Mouse (Mus musculus) cerebellum, adult 11 months (tissue): Measurements from ENCODE around the gene Dna2.
"Not testable (repeated sequence)": the region's sequence is repeated elsewhere in the genome, so short reads cannot be mapped to it uniquely, and the experiment has no call there.

Source experiments
- DNase-seq: peaks from one replicate; pipeline ENCODE4 v3.0.0; 2022

The Dna2 gene

GRCm38 (mm10) chr10:62946738-62947471 is at the start of gene Dna2:
Dna2 (plus strand) TSS chr10:62947026.
- DNase-seq: peak; percentile 74

GRCm38 (mm10) chr10:62897437-62897836 is 49.4 kb upstream of the Dna2 start:
- no peak for DNase-seq

- DNase-seq: no peak
Observed at GRCm38 (mm10) chr10:62898061-62898460, 48.8 kb upstream of the Dna2 start.

- no peak for DNase-seq
Observed at GRCm38 (mm10) chr10:62900144-62900543, 46.7 kb upstream of the Dna2 start.

DNA sequence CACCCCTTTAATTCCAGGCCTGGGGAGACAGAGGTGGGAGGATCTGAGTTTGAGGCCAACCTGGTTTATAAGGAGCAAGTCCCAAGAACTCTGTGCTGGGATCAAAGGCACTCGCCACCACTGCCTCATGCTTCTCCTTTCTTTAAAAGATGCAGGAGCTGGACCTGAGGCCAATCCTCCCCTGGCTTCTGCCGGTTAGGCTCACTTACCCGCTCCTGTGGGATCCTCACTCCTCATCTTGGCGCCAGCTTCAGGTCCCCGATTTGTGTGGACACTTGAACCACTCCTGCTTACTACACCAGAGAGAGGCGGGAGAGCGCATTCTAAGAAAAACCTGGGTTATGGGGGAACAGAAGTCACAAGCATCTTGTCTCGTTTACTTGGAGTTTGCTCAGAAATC is 45.0 kb upstream of the Dna2 start:
- DNase-seq: no peak

DNA sequence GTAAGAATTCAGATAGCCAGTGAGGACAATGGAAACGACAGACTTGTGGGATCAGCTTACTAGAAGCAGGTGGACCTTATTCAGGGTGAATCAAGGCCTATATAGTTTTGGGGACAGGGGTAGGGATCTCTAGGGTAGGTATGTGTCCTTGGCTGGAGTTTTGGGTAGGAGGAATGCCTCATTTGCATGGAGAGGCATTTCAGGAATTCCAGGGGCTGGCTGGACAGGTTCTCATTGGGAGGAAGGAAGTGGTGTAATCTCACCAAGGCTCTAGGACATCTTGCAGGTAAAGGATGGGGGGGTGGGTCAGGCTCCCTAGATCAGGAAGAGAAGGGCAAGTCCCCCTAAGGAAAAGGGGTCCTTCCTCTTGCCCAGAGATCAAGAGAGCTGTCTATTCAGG is 44.0 kb upstream of the Dna2 start:
- DNase-seq: no peak

DNA sequence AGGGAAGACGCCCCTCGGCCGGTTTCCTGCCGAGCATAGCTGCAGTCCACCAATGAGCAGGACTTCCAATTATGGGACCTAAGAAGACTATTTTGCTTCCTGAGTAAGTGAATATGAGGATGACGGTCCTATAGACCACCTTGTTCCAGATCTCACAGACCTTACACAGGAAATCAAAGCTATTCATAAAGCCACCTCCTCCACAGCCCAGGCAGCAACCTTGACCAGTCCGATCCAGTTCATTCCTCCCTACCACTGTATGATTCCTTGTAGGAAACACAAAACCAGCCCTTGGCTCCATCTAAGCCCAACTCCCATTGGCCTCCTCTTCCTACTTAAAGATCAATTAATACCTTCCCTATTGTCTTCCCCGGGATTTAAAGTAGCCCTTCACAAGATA is 40.5 kb upstream of the Dna2 start:
- no peak for DNase-seq

DNA sequence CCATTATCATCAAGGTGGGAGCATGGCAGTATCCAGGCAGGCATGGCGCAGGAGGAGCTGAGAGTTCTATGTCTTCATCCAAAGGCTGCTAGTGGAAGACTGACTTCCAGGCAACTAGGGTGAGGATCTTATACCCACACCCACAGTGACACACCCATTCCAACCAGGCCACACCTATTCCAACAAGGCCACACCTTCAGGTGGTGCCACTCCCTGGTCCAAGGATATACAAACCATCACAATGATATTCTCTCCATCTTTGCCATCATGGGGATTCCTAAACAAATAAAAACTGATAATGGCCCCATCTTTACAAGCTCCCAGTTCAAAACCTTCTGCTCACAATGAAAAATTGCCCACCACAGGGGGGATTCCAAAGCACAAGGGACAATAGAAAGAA is 37.9 kb upstream of the Dna2 start, which contains the start of gene Tet1:
Gene Tet1, minus strand, starts transcription at position 101 of the 400 bp plus-strand sequence.
- not testable (repeated sequence) for DNase-seq

- DNase-seq: no peak
Observed at GRCm38 (mm10) chr10:62911120-62911519, 35.7 kb upstream of the Dna2 start.

DNA sequence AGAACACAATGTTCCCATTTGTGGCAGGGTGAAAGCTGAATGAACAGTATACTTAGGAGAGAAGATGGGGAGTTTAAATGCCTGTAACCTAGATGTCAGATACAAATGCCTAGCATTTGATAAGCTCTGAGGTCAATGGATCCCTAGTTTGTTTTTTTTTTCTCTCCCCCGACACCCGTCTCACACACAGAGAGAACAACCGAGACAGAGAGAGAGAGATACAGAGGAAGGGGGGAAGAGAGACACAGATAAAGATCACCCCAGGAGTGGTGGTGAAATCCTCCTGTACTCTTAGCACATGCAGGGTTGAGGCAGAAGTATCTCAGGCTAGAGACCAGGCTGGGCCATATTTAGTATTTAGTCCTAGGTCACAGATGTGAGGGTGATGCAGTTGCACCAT is 27.8 kb upstream of the Dna2 start:
- DNase-seq: no peak

DNA sequence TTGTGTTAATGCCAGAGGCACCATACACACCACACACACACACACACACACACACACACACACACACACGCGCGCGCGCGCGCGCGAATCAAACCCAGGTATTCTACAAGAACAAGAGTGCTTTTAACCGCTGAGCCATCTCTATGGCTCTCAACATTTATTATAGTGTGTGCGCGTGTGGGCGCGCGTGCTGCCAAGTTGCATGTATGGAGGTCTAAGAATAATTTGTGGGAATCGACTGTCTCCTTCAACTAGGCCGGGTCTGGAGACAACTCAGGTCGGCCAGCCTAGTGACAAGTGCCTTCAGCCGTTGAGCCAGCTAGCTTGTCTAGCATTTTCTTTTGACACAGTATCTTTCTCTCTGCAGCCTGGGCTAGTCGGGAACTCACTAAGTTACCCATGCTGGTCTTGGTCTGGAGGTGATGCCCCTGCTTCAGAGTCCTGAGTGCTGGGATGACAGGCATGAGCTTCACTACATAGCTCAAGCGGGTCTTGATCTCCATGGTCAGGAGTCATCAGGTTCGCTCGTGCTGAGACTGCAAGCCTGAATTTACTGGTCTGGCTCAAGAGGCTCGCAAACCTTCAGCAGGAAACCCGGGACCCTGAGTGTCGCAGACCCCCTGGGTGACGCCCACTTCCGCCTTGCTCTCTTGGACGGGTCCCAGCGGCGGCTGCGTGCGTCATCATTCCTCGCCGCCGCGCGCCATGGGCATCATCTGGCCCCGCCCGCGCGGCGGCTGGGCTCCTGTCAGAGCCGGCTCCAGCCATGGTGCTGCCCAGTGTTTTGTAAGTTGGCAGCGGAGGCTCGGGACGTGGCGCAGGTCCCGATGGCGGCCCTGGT is 26.7 kb upstream of the Dna2 start, which contains the start of gene Slc25a16:
Gene Slc25a16, plus strand, starts transcription at position 709 of the 841 bp plus-strand sequence.
- DNase-seq: peak; percentile 92

GRCm38 (mm10) chr10:62920766-62921156 is 26.1 kb upstream of the Dna2 start:
- DNase-seq: no peak

DNA sequence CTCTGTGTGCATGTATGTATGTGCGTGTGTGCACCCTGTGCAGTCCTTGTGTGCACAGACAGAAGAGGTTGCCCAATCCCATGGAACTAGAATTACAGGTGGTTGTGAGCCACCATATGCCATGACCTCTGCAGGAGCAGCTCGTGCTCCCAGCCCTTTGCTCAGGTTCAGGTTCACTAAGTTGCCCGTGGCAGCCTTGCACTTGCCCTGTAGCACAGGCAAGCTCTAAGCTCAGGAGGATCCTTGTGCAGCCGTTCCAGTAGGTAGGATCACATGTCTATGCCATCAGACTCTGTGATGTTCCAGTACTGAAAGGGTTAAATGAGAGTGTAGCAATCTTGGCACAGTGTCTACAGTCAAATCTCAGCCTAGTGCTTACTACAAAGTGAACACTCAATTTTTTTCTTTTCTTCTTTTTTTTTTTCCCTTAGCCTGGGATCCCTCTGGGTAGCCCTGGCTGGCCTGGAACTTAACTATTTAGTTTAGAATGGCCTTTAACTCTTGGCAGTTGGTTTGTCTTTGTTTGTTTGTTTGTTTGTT is 22.7 kb upstream of the Dna2 start:
- DNase-seq: no peak

GRCm38 (mm10) chr10:62932381-62932780 is 14.4 kb upstream of the Dna2 start:
- DNase-seq: no peak

GRCm38 (mm10) chr10:62944975-62945580 is 1.7 kb upstream of the Dna2 start:
- no peak for DNase-seq

DNA sequence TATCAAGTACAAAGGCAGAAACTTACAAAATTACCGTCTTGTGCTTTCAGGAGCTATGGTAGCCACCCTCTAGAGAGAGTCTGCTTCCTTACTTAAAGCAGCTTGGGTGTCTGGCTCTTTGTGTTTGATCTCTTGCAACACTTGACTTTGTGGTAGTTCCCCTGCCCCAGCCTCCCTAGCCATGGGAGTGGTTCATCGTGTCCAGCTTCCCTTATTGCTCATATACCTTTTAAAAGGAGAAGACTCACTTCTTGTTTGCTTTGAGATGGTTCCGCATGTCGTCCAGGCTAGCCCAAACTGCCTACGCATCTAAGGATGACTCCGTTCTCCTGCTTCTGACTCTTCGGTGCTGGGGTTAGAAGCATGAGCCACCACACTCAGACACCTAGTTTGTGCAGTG is 1.7 kb downstream of the Dna2 start:
- DNase-seq: no peak

DNA sequence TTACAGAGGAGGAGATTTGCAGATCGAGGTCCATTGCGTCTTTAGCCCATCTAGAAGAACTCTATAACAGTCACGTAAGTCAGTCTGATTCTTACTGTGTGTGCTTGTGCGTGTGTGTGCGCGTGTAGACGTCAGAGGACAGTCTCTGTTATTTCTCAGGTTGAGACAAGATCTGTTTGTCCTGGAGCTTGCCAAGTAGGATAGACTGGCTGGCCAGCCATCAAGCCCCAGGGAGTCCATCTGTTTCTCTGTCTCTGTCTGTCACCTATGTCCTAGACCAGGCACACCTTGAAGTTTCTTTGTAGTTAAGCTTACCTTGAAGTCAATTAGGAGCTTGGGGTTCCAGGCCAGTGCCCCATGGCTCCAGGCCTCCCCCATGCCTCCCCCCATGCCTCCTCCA is 17.1 kb downstream of the Dna2 start:
- DNase-seq: peak; percentile 59

GRCm38 (mm10) chr10:62965796-62966195 is 19.0 kb downstream of the Dna2 start:
- DNase-seq: no peak

GRCm38 (mm10) chr10:62966291-62966690 is 19.5 kb downstream of the Dna2 start:
- DNase-seq: no peak

GRCm38 (mm10) chr10:62971821-62972220 is 25.0 kb downstream of the Dna2 start:
- peak; percentile 23 for DNase-seq

DNA sequence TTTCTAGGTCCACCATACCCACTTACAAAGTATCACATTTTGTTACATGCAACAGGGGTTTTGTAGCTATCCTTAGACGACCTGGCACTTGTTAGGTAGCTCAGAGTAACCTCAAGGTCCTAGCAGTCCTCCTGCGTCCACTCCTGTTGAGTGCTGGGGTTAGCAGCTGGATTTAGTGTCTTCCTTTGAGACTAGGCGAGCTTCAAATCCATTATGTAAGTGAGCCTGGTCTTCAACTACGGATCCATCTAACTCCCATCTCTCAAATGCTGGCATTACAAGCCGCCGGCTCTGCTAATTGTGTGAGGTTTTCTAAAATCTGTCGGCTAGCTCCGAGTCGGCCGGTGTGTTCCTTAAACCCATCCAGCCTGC is 32.8 kb downstream of the Dna2 start:
- DNase-seq: no peak

- DNase-seq: peak; percentile 95
Observed at GRCm38 (mm10) chr10:62980039-62980954, 33.5 kb downstream of the Dna2 start, which contains the start of gene Rufy2. Rufy2 (plus strand) TSS chr10:62980223.
